Mouse (Mus musculus) limb, embryonic 14.5 days (tissue): ENCODE measurements at regions not wholly inside any gene's neighbourhood (a gene's known extent, or its start where the extent isn't known, plus 50 kb on each side); places are given as distances from the start of the nearest gene placed in this dataset.
"Not testable (repeated sequence)": the region's sequence is repeated elsewhere in the genome, so short reads cannot be mapped to it uniquely, and the experiment has no call there.

ENCODE experiments used
- ATAC-seq: fragments of 200-750 bp; cut with Nextera tagmentation; 2 replicates; pipeline ENCODE4 v1.8.0; 2017; ENCODE audit warnings: low read depth, moderate number of reproducible peaks, moderate TSS enrichment; ENCODE audit not compliant: low FRiP score
- DNase-seq: peaks from one replicate; pipeline ENCODE4 v3.0.0-alpha.2; 2015; ENCODE audit warnings: low spot score
- H3K27ac ChIP-seq: fragments of 300-500 bp; sonication (generic); replicated peaks from 2 replicates; pipeline ENCODE4 v1.5.1; 2014; ENCODE audit warnings: low read depth, mild to moderate bottlenecking, low read length, moderate library complexity, mixed read lengths
- H3K27me3 ChIP-seq: fragments of 300-500 bp; sonication (generic); 2 replicates; pipeline ENCODE4 v1.6.1; 2014; ENCODE audit warnings: low read length, mixed read lengths; ENCODE audit not compliant: control insufficient read depth, insufficient read depth
- H3K36me3 ChIP-seq: fragments of 300-500 bp; sonication (generic); 2 replicates; pipeline ENCODE4 v1.6.1; 2014; ENCODE audit warnings: mild to moderate bottlenecking, low read length, moderate library complexity, mixed read lengths; ENCODE audit not compliant: control insufficient read depth, insufficient read depth
- H3K4me1 ChIP-seq: fragments of 300-500 bp; sonication (generic); 2 replicates; pipeline ENCODE4 v1.6.1; 2014; ENCODE audit warnings: antibody characterized with exemption, low read length, mixed read lengths; ENCODE audit not compliant: control insufficient read depth, insufficient read depth
- H3K4me2 ChIP-seq: fragments of 300-500 bp; sonication (generic); replicated peaks from 2 replicates; pipeline ENCODE4 v1.6.1; 2014; ENCODE audit warnings: low read depth, mild to moderate bottlenecking, low read length, moderate library complexity; ENCODE audit not compliant: severe bottlenecking
- H3K4me3 ChIP-seq: fragments of 300-500 bp; sonication (generic); replicated peaks from 2 replicates; pipeline ENCODE4 v1.5.1; 2014; ENCODE audit warnings: low read length
- H3K9ac ChIP-seq: fragments of 300-500 bp; sonication (generic); 2 replicates; pipeline ENCODE4 v1.6.1; 2014; ENCODE audit warnings: mild to moderate bottlenecking, low read depth, low read length, moderate library complexity; ENCODE audit not compliant: severe bottlenecking
- H3K9me3 ChIP-seq: fragments of 300-500 bp; sonication (generic); 2 replicates; pipeline ENCODE4 v1.6.1; 2016; ENCODE audit warnings: low read length; ENCODE audit not compliant: control insufficient read depth
- POLR2A ChIP-seq: fragments of 200-500 bp; IDR thresholded peaks from 2 replicates; pipeline ENCODE4 v1.8.0; 2012; ENCODE audit warnings: inconsistent platforms, mild to moderate bottlenecking, moderate library complexity, borderline replicate concordance; ENCODE audit not compliant: insufficient read depth, insufficient read length; ENCODE audit errors: extremely low read depth
- WGBS: fragments of 180-500 bp; shearing (Covaris S2); extraction: QIAGEN DNeasy Blood & Tissue Kit; methylation state at CpG from one replicate; pipeline ENCODE4 v1.1.7; 2014; 5-methylcytosine and 5-hydroxymethylcytosine counted together

GRCm38 (mm10) chr13:111876404-111876803 lies 67.6 kb upstream of the Map3k1 start:
- no peak overlapping the region for H3K4me2 ChIP-seq
- no peak overlapping the region for H3K9ac ChIP-seq
- H3K27me3 ChIP-seq, result no peaks in the 10 kb centered on the region
- 84% methylated on average over 3 of the region's 3 CpGs for WGBS
- DNase-seq, result no peak
- no peak overlapping the region for H3K4me3 ChIP-seq
- TF ChIP-seq POLR2A, result no peak
- H3K9me3 ChIP-seq, result no peaks in the 10 kb centered on the region
- no peak overlapping the region for H3K27ac ChIP-seq
- ATAC-seq, result no peak
- H3K36me3 ChIP-seq, result no peaks in the 10 kb centered on the region
- H3K4me1 ChIP-seq, result no peaks in the 10 kb centered on the region

GRCm38 (mm10) chr13:111876847-111877246 lies 68.1 kb upstream of the Map3k1 start:
- ATAC-seq (no peak), DNase-seq (no peak)
- Histone ChIP-seq H3K9me3 (no peaks in the 10 kb centered on the region), H3K4me3 (no peak overlapping the region), H3K9ac (no peak overlapping the region), H3K4me1 (no peaks in the 10 kb centered on the region), H3K36me3 (no peaks in the 10 kb centered on the region), H3K4me2 (no peak overlapping the region), H3K27ac (no peak overlapping the region), H3K27me3 (no peaks in the 10 kb centered on the region)
- no peak for TF ChIP-seq POLR2A
- WGBS, result 67% methylated on average over 2 of the region's 2 CpGs

GRCm38 (mm10) chr13:111883768-111884566 lies 75.2 kb upstream of the Map3k1 start:
- not testable (repeated sequence) for H3K27me3 ChIP-seq, H3K36me3 ChIP-seq, H3K9ac ChIP-seq, H3K4me3 ChIP-seq, DNase-seq, H3K27ac ChIP-seq, H3K4me2 ChIP-seq, H3K4me1 ChIP-seq, H3K9me3 ChIP-seq, ATAC-seq
- WGBS, result 83% methylated on average over 17 of the region's 17 CpGs

- no peak for DNase-seq
- no peak for TF ChIP-seq POLR2A
Observed at GRCm38 (mm10) chr13:111890792-111891191, 82.0 kb upstream of the Map3k1 start.

GRCm38 (mm10) chr13:111892141-111892540 lies 83.3 kb upstream of the Map3k1 start:
- Histone ChIP-seq H3K36me3 (no peaks in the 10 kb centered on the region), H3K9me3 (no peaks in the 10 kb centered on the region), H3K27ac (no peak overlapping the region), H3K27me3 (no peaks in the 10 kb centered on the region), H3K9ac (no peak overlapping the region), H3K4me3 (no peak overlapping the region), H3K4me1 (0 out of 2 replicates have a peak, but pooled peaks cover 2% of the 10 kb centered on the region), H3K4me2 (no peak overlapping the region)
- TF ChIP-seq POLR2A, result no peak
- 92% methylated on average over 8 of the region's 8 CpGs for WGBS
- DNase-seq (no peak), ATAC-seq (no peak)

More at GRCm38 (mm10) chr13:111890792-111891191, 82.0 kb upstream of the Map3k1 start:
- Histone ChIP-seq H3K9ac (no peak overlapping the region), H3K27me3 (no peaks in the 10 kb centered on the region), H3K36me3 (no peaks in the 10 kb centered on the region), H3K4me2 (no peak overlapping the region), H3K4me3 (no peak overlapping the region), H3K9me3 (no peaks in the 10 kb centered on the region), H3K27ac (no peak overlapping the region), H3K4me1 (no peaks in the 10 kb centered on the region)
- ATAC-seq, result no peak
- WGBS, result 74% methylated on average over 3 of the region's 3 CpGs
